In genomic region chr1:24587141-24587541, GRCm38 (mm10) we compare ENCODE assay signal across 8 mouse cellular contexts. TPM values are rescaled to one million over a fixed set of nuclear protein-coding genes. Genes with fewer than 3 reads are reported as not detected.
DNase-seq lines count a peak whose midpoint lies in the region; ATAC-seq lines count a peak whose summit lies in the region.

Gene Col19a1, minus strand, starts transcription at chr1:24587472.

- H3K9me3 ChIP-seq in midbrain, embryonic 11.5 days (ENCODE audit: control insufficient read depth, low read length): no peaks in the 10 kb centered on the region

- 1% methylated on average over 22 of the region's 22 CpGs for WGBS in midbrain, embryonic 11.5 days

- H3K27me3 ChIP-seq in midbrain, embryonic 11.5 days (ENCODE audit: control insufficient read depth, insufficient read depth, low read length): peaks cover 35% of the 10 kb centered on the region

- H3K27ac ChIP-seq in midbrain, embryonic 11.5 days (ENCODE audit: low read depth, low read length): no peak within 1 kb of the TSS

- peak within 1 kb of the TSS; percentile 52 for H3K4me3 ChIP-seq in midbrain, embryonic 11.5 days (ENCODE audit: low read depth, low read length)

- ATAC-seq in midbrain, embryonic 11.5 days (ENCODE audit: low FRiP score): peak; percentile 74

- peak; percentile 18 to 34 for DNase-seq in kidney, postnatal 4 days
- DNase-seq in kidney, adult 18-20 months: no peak
- peak; percentile 69 for DNase-seq in cerebellum, adult 9-10 months
- DNase-seq in frontal cortex, postnatal 14 days (ENCODE audit: low spot score in 2 of 2): peak; percentile 7 to 15
- DNase-seq in layer of hippocampus, postnatal 25 days (ENCODE audit: extremely low spot score in 1 of 2, low spot score in 1 of 2): peak; percentile 16 to 25
- peak; percentile 95 for DNase-seq in midbrain, embryonic 11.5 days (ENCODE audit: low spot score, missing footprints)
- DNase-seq in testis, postnatal 10 days (ENCODE audit: low spot score): peak; percentile 41
- no peak for DNase-seq in c-Kit-positive CD71-positive TER-119-positive erythroid progenitor cells, embryonic 14.5 days (ENCODE audit: low spot score)

- H3K4me2 ChIP-seq in midbrain, embryonic 11.5 days: peak within 1 kb of the TSS; percentile 97

- H3K4me1 ChIP-seq in midbrain, embryonic 11.5 days (ENCODE audit: control insufficient read depth, insufficient read depth, low read length): peaks cover 7% of the 10 kb centered on the region

- H3K9ac ChIP-seq in midbrain, embryonic 11.5 days (ENCODE audit: low read length): peak within 1 kb of the TSS; percentile 52

- H3K36me3 ChIP-seq in midbrain, embryonic 11.5 days (ENCODE audit: control insufficient read depth, insufficient read depth, low read length): no peaks in the 10 kb centered on the region

RNA-seq across cellular contexts. Expression of gene Col19a1, which starts in this region (rescaled TPM):
- 10 to 100 TPM; 18.4 to 25.0 TPM for total RNA-seq in layer of hippocampus, postnatal 25 days (2021)
- polyA plus RNA-seq in midbrain, embryonic 11.5 days (2014; fragmentation: Nextera tagmentation; extraction: Ambion mirVana): 0.05 and 0.07 TPM in 2 replicates

Comparison
In these comparisons a context has a peak if more than half of its experiments do, and no peak if none do; other contexts are left out.
1. DNase-seq: peak in kidney, postnatal 4 days (2 of 2), cerebellum, adult 9-10 months (single experiment), frontal cortex, postnatal 14 days (2 of 2), layer of hippocampus, postnatal 25 days (2 of 2) and testis, postnatal 10 days (single experiment); none in kidney, adult 18-20 months (single experiment) and c-Kit-positive CD71-positive TER-119-positive erythroid progenitor cells, embryonic 14.5 days (single experiment).
2. Peak in DNase-seq, ATAC-seq, H3K4me3 ChIP-seq, H3K9ac ChIP-seq and H3K4me2 ChIP-seq in midbrain, embryonic 11.5 days; RNA of the gene not detected or under 1 TPM.